Mouse (Mus musculus) cortical plate, adult 2 months (tissue): ENCODE data around the gene Tbc1d2b. TPM values are rescaled to one million over a fixed set of nuclear protein-coding genes. Genes with fewer than 3 reads are reported as not detected.

Experiments used
- H3K27ac ChIP-seq: fragments of 200-500 bp; 2 replicates; pipeline ENCODE4 v1.5.1; 2012; ENCODE audit warnings: low read length, control low read depth, inconsistent platforms; ENCODE audit not compliant: insufficient read depth
- H3K4me1 ChIP-seq: fragments of 200-500 bp; 2 replicates; pipeline ENCODE4 v1.6.1; 2011; ENCODE audit warnings: low read length; ENCODE audit not compliant: control insufficient read depth, insufficient read depth
- H3K4me3 ChIP-seq: fragments of 200-500 bp; 2 replicates; pipeline ENCODE4 v1.5.1; 2011; ENCODE audit warnings: mild to moderate bottlenecking, low read length, control low read depth; ENCODE audit not compliant: insufficient read depth
- CTCF ChIP-seq: fragments of 200-500 bp; IDR thresholded peaks from 2 replicates; pipeline ENCODE4 v1.5.1; 2011; ENCODE audit warnings: mild to moderate bottlenecking, control low read depth, low read length; ENCODE audit not compliant: insufficient read depth; ENCODE audit errors: extremely low read depth
- POLR2A ChIP-seq: fragments of 200-500 bp; IDR thresholded peaks from 2 replicates; pipeline ENCODE4 v1.6.1; 2011; ENCODE audit warnings: mild to moderate bottlenecking, low read length, control low read depth; ENCODE audit not compliant: insufficient read depth; ENCODE audit errors: extremely low read depth
- polyA plus RNA-seq: library from polyadenylated mRNA; depleted of rRNA; stranded (reverse); fragments of >200 nt; gene quantifications from 2 replicates; pipeline ENCODE4 v1.2.3, GENCODE M21; 2012

Tbc1d2b gene
- polyA plus RNA-seq, 1 experiment: 11.4 TPM

DNA sequence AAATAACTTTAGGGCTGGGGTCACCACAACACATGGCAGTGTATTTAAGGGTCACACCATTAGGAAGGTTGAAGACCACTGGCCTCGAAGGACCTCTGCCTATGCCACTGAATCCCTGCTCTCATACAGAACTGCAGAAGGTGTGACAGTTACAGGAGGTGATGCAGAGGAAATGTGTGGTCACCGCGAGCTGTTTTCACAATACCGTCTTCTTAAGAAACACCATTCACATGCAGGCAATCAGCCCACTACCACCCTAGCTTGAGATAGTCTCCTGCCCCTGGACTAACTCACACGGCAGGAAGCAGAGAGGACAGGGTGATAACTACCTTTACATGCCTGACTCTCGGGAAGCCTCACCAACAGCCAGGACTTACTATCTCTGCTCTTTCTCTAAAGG lies 25.4 kb downstream of the Tbc1d2b start:
- no peaks in the 10 kb centered on the region; the same call in 1 of the 2 replicates for H3K4me1 ChIP-seq
- TF ChIP-seq POLR2A (no peak), CTCF (no peak)
- H3K4me3 ChIP-seq: no peak overlapping the region
- H3K27ac ChIP-seq: no peak overlapping the region

- H3K4me1 ChIP-seq: no peaks in the 10 kb centered on the region; the same call in 1 of the 2 replicates
- H3K4me3 ChIP-seq: no peak overlapping the region
- H3K27ac ChIP-seq: no peak overlapping the region
- TF ChIP-seq POLR2A (no peak), CTCF (no peak)
Observed at GRCm38 (mm10) chr9:90244301-90245151, 26.1 kb downstream of the Tbc1d2b start.

- no peaks in the 10 kb centered on the region for H3K4me1 ChIP-seq
- H3K4me3 ChIP-seq: no peak overlapping the region
- H3K27ac ChIP-seq: no peak overlapping the region
- TF ChIP-seq POLR2A: no peak
- no peak for TF ChIP-seq CTCF
Observed at GRCm38 (mm10) chr9:90242855-90243254, 27.7 kb downstream of the Tbc1d2b start.

- no peak overlapping the region for H3K27ac ChIP-seq
- TF ChIP-seq CTCF (no peak), POLR2A (no peak)
- H3K4me1 ChIP-seq: no peaks in the 10 kb centered on the region
- no peak overlapping the region for H3K4me3 ChIP-seq
Observed at GRCm38 (mm10) chr9:90242291-90242690, 28.3 kb downstream of the Tbc1d2b start.

GRCm38 (mm10) chr9:90241618-90242017 lies 29.0 kb downstream of the Tbc1d2b start:
- Histone ChIP-seq H3K4me1 (no peaks in the 10 kb centered on the region), H3K27ac (no peak overlapping the region), H3K4me3 (no peak overlapping the region)
- peak; percentile 33 for TF ChIP-seq CTCF
- TF ChIP-seq POLR2A: no peak

DNA sequence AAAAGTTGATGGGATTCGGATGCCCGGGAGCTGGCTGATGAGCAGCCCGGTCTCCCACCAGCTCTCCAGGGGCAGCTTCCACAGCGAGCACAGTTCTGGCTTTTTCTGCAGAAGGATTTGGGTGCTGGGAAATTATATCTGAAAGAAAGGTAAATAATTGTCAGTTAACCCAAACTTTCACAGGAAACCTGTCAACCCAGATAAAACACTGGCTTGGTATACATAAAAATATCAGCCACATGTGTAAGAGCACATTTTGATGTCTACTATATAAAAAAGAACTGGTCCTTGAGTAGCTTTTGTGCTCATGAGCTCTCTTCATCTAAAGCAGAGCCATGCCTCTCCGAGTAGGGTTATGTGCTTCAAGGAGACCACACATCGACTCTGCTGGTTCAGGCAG lies 29.6 kb downstream of the Tbc1d2b start:
- H3K27ac ChIP-seq: no peak overlapping the region
- TF ChIP-seq POLR2A: no peak
- TF ChIP-seq CTCF: no peak
- no peaks in the 10 kb centered on the region for H3K4me1 ChIP-seq
- H3K4me3 ChIP-seq: no peak overlapping the region

GRCm38 (mm10) chr9:90240560-90240959 lies 30.0 kb downstream of the Tbc1d2b start:
- H3K4me1 ChIP-seq: no peaks in the 10 kb centered on the region
- TF ChIP-seq CTCF (no peak), POLR2A (no peak)
- no peak overlapping the region for H3K4me3 ChIP-seq
- H3K27ac ChIP-seq: no peak overlapping the region

DNA sequence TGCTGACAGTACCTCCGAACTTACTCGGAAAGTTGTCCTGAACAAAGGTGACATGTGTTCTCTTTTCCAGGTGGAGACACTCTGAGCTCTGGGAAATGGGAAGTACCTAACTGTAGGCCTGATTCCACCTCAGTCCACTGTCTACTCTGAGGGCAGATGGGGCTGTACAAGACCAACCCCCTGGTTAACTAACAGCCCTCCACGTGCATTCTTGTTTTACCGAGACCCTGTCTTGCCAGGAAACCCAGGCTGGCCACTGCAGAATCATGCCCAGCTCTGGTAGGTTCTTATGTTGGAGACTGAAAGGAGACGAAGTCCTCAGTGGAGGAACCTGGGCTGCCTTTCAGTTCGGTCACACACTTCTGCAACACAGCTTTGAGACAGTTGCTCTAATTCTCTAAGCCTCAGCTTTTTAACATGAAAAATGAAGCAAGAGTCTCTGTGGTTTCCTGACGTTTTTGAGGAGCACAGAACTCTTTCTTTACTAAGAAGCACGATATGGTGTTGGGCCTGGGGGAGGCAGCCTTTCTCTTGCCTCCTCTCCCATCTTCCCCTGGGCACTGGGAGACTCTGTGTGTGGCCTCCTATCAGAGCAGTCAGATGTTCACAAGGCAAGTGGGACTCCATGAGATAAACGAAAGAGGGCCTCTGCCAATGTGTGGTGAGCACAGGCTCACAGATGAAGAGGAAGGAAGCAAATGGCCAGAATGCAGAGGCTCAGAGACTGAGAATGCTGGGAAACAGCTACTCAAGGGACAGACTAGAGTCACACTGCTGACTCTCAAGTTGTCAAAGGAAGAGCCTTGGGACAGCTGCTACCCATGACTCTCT lies 33.2 kb downstream of the Tbc1d2b start:
- H3K27ac ChIP-seq: no peak overlapping the region
- H3K4me3 ChIP-seq: no peak overlapping the region
- TF ChIP-seq CTCF: no peak
- no peak for TF ChIP-seq POLR2A
- H3K4me1 ChIP-seq: no peaks in the 10 kb centered on the region

- no peak overlapping the region for H3K27ac ChIP-seq
- no peaks in the 10 kb centered on the region for H3K4me1 ChIP-seq
- no peak overlapping the region for H3K4me3 ChIP-seq
- TF ChIP-seq CTCF (no peak), POLR2A (no peak)
Observed at GRCm38 (mm10) chr9:90236817-90237216, 33.8 kb downstream of the Tbc1d2b start.
